Mouse (Mus musculus) inflammation-experienced regulatory T-cells, adult 6 months (primary cell): ENCODE results near the gene Tab1. TPM values are rescaled to one million over a fixed set of nuclear protein-coding genes. Genes with fewer than 3 reads are reported as not detected.

ENCODE experiments used
- ATAC-seq: one replicate; pipeline ENCODE4 v1.8.0; 2017
- polyA plus RNA-seq, 3 experiments: library from polyadenylated mRNA; unstranded; fragments of 100-300 nt; shearing (Covaris generic); gene quantifications; one replicate each; pipeline ENCODE4 v1.2.1; 2017

The Tab1 gene
- 10 to 100 TPM; 12.2 to 15.9 (median 12.3) TPM for polyA plus RNA-seq

- peak; percentile 92 for ATAC-seq
Observed at GRCm38 (mm10) chr15:80132993-80133586, at the start of gene Tab1. TSS of gene Tab1 (plus strand) at chr15:80133127.

GRCm38 (mm10) chr15:80083276-80083731, 49.6 kb upstream of the Tab1 start:
- peak; percentile 92 for ATAC-seq

- peak; percentile 15 for ATAC-seq
Observed at GRCm38 (mm10) chr15:80083740-80084139, 49.2 kb upstream of the Tab1 start.

GRCm38 (mm10) chr15:80087406-80088012, 45.4 kb upstream of the Tab1 start:
- no peak for ATAC-seq

- peak; percentile 86 for ATAC-seq
Observed at GRCm38 (mm10) chr15:80088637-80089036, 44.3 kb upstream of the Tab1 start.

- no peak for ATAC-seq
Observed at GRCm38 (mm10) chr15:80090155-80090554, 42.8 kb upstream of the Tab1 start.

- ATAC-seq, result no peak
Observed at GRCm38 (mm10) chr15:80090741-80091120, 42.2 kb upstream of the Tab1 start.

- ATAC-seq, result peak; percentile 67
Observed at GRCm38 (mm10) chr15:80091121-80091955, 41.6 kb upstream of the Tab1 start, which contains the start of the genes Syngr1 and Rpl3. TSS of gene Syngr1 (plus strand) at chr15:80091334. TSS of gene Rpl3 (minus strand) at chr15:80091868.

- ATAC-seq, result no peak
Observed at GRCm38 (mm10) chr15:80092041-80092441, 40.9 kb upstream of the Tab1 start.

- ATAC-seq, result no peak
Observed at GRCm38 (mm10) chr15:80092599-80092998, 40.3 kb upstream of the Tab1 start.

GRCm38 (mm10) chr15:80094201-80094600, 38.7 kb upstream of the Tab1 start:
- no peak for ATAC-seq

- ATAC-seq, result no peak
Observed at GRCm38 (mm10) chr15:80095596-80095995, 37.3 kb upstream of the Tab1 start.

GRCm38 (mm10) chr15:80096406-80096805, 36.5 kb upstream of the Tab1 start:
- no peak for ATAC-seq

- ATAC-seq, result no peak
Observed at GRCm38 (mm10) chr15:80096946-80097881, 35.7 kb upstream of the Tab1 start.

GRCm38 (mm10) chr15:80097999-80098461, 34.9 kb upstream of the Tab1 start:
- ATAC-seq, result no peak

GRCm38 (mm10) chr15:80098809-80099208, 34.1 kb upstream of the Tab1 start:
- ATAC-seq, result no peak

GRCm38 (mm10) chr15:80099477-80099876, 33.5 kb upstream of the Tab1 start:
- no peak for ATAC-seq

GRCm38 (mm10) chr15:80100196-80100595, 32.7 kb upstream of the Tab1 start:
- ATAC-seq, result no peak

- no peak for ATAC-seq
Observed at GRCm38 (mm10) chr15:80100871-80101270, 32.1 kb upstream of the Tab1 start.

- ATAC-seq, result no peak
Observed at GRCm38 (mm10) chr15:80101503-80101902, 31.4 kb upstream of the Tab1 start.

- no peak for ATAC-seq
Observed at GRCm38 (mm10) chr15:80102495-80102894, 30.4 kb upstream of the Tab1 start.
